Mouse (Mus musculus): ENCODE measurements at regions not wholly inside any gene's neighbourhood (a gene's known extent, or its start where the extent isn't known, plus 50 kb on each side); places are given as distances from the start of the nearest gene placed in this dataset.

DNA sequence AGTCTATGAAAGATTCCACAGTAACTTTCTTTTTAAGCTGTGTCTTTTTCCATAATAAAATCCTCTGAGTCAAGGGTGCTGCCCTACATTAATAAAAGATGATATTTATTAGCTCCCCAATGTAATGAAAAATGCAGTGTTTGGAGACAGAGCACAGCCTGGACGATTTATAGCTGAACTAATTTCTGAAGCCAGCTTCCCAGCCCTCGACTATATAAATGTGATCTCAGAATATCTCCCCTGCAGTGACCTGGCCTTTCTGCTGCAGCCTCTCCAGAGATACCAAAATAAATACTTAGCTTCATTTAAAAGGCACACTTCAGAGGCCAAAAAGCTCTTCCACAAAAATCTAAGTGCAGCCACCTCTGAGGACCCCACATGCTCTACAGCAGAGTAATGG is 534.7 kb downstream of the Zfp619 start:
- DNase-seq (ENCODE audit: low spot score in 2 of 2) = no peak

- no peak for DNase-seq (ENCODE audit: low spot score in 2 of 2)
These were observed 541.3 kb downstream of the Zfp619 start for GRCm38 (mm10) chr7:40058836-40059235.

GRCm38 (mm10) chr7:40064631-40065030 is 547.1 kb downstream of the Zfp619 start:
- no peak for DNase-seq (ENCODE audit: low spot score in 2 of 2)

GRCm38 (mm10) chr7:40065526-40065925 is 548.0 kb downstream of the Zfp619 start:
- no peak for DNase-seq (ENCODE audit: low spot score in 2 of 2)

DNA sequence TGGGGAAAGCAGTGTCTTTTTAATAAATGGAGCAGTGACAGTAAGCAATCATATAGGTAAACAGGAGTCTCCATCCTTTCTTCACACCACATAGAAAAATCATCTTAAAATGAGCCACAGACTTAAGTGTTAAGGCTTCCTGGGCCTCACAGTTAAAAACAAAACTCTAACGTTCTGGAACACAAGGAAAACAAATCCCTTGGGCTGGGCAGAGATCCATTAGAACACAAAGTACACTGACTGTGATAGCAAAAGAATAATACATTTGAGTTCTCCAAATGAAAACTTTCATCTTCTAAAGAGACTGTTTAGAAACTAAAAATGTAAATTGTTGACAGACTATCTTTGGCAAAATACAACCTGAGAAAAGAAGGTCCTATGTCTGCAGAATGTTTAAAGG is 549.8 kb downstream of the Zfp619 start:
- DNase-seq (ENCODE audit: low spot score in 2 of 2) = no peak

- no peak for DNase-seq (ENCODE audit: low spot score in 2 of 2)
These were observed 553.7 kb downstream of the Zfp619 start for GRCm38 (mm10) chr7:40071313-40071712.

- DNase-seq (ENCODE audit: low spot score in 2 of 2) = no peak
These were observed 554.9 kb downstream of the Zfp619 start for GRCm38 (mm10) chr7:40072478-40072877.

DNA sequence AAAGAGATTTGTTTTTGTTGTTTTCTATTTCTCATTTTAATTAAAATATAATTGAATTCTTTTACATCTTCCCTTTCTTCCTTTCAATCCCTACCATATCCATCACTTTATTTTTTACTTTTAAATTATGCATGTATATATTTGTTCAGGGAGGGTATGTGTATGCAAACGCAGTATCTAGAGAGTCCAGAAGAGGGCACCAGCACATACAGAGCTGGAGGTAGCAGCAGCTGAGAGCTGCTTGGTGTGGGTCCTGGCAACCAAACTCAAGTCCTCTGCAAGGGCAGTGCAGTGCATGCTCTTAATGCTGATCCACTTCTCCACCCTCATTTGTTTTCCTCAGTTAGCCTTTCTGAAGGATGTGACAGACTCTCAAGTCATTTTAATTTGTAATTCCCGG is 568.7 kb downstream of the Zfp619 start:
- DNase-seq (ENCODE audit: low spot score in 2 of 2) = no peak

DNA sequence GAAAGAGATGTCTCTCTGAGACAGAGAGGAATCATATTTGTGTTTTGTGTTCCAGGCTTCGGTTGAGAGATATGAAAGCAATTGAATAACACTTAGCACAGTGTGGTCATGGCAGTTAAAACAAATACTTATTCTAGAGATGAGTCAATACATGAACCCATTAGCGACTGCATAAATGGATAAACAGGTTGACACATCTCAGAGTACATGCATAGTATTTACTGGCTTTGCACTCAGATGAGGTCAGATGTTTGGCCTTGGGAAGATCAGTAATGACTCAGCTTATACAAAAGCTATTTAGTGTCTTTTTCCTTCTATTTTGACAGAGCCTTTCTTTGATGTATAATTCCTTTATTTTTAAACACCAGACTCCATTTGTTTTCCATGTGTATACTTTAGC is 579.5 kb downstream of the Zfp619 start:
- DNase-seq (ENCODE audit: low spot score in 2 of 2) = no peak

GRCm38 (mm10) chr7:40103057-40103945 is 585.7 kb downstream of the Zfp619 start:
- no peak for DNase-seq (ENCODE audit: low spot score in 2 of 2)

DNA sequence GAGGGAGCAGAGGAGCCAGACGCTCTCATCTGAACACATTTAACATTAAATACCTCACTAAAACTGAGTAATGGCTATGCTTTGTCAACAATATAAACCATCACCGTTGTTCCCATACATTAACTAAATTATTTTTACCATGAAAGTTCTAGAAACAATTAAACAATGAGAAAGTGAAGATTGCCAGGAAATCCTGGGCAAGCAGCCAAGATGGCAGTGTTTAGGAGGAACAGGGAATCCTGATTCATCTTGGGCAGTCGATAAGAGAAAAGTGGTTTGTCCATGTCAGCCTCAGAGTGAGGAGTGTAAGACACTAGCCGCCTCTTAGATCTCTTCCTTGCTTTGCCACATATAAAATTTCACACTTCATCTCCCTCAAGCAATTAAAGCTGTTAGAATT is 625.3 kb downstream of the Zfp619 start:
- no peak for DNase-seq (ENCODE audit: low spot score in 2 of 2)

DNA sequence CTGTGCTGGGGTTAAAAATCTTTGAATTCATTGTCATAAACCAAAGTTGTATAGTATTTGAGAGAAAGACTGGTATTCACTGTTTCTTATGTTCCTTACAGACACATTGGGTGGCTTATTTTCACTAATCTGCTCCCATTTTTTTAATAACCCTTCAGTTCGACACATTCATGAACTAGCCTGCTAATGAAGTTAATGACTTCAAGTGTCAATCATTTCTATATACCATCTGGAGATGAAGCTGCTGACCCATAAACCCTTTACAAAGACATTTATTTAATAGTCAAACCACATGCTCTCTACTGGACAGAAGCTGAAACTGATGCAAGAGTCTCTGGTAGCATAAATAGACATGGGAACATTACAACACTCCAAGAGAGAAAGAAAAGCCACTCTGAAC is 626.9 kb downstream of the Zfp619 start:
- DNase-seq (ENCODE audit: low spot score in 2 of 2) = no peak

DNA sequence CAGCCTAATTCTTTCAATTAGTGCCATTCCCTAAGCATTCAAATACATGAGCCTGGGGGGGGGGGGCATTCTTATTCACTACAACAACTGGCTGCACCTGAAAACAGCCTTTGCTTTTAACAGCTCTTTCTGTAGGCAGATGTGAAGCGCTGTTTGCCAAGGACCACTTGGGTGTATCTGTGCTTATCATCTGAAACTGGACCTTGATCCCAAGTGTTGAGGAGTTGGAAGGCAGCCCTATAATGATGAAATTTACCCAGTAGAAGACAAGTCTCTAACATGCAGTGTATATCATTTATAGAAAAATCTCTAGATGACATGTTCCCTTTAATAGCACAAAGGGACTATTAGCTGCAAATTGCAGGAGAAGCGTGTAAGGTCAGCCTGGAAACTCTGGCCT is 660.0 kb downstream of the Zfp619 start:
- DNase-seq (ENCODE audit: low spot score in 2 of 2) = no peak

- DNase-seq (ENCODE audit: low spot score in 2 of 2) = no peak
These were observed 677.8 kb downstream of the Zfp619 start for GRCm38 (mm10) chr7:40195366-40195765.

GRCm38 (mm10) chr7:40202615-40203014 is 685.0 kb downstream of the Zfp619 start:
- no peak for DNase-seq (ENCODE audit: low spot score in 2 of 2)

DNA sequence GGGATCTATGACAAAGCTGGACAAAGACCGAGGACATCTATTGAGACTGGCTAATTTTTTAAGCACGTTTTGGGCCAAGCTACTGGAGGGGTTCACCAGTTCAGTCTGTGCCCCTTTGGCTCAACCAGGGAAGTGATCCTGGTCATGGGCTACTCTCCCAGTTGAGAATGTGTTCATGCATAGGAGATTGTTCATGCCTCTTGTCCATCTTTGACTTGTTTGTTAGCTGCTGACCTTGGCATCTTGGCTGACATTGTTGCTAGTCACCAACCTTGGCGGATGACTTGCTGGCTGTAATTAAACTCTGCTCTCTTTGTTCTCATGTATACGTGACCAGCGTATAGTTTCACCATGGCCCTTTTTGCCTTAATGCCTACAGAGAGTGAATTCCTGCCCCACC is 686.2 kb upstream of the Vstm2b start:
- no peak for DNase-seq (ENCODE audit: low spot score in 2 of 2)

DNA sequence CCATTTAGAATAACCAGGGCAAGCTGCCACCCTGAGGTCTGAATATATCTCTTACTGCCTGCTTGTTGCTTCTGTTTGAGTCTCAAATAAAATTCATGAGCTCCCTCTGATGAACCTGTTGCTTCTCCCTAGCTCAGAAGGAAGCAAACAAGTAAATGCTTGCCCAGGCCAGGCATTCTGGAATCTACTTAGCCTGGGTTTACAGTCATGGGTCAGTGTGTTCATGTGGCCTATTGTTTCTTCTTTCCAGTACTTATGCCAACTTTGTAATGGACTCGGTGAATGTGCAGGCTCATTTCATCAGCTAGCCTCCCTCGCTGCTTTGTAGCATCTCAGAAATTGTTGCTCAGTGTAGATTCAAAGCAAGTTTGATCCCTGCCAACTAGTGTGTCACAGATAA is 685.6 kb upstream of the Vstm2b start:
- DNase-seq (ENCODE audit: low spot score in 2 of 2) = no peak

DNA sequence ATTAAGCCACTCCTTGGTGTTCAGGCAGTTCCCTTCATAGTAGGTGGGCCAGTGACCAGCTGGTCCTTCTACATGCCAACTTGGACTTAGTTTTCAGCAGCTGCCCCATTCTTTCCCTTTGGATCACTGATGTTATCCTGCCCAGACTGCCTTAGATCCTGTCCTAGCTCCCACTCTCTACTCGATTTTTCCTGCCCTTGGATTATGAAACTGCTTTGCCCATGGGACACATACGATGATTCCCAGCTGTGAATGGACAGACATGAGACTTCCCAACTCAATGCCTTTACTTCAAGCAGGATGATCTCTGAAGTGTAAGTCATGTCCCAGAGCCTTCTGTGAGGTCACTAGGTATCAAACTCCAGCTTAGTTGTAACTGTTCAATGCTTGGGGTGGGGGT is 684.5 kb upstream of the Vstm2b start:
- DNase-seq (ENCODE audit: low spot score in 2 of 2) = no peak

GRCm38 (mm10) chr7:40214395-40214794 is 683.7 kb upstream of the Vstm2b start:
- DNase-seq (ENCODE audit: low spot score in 2 of 2) = no peak

- DNase-seq (ENCODE audit: low spot score in 2 of 2) = no peak
These were observed 682.9 kb upstream of the Vstm2b start for GRCm38 (mm10) chr7:40215271-40215670.

- no peak for DNase-seq (ENCODE audit: low spot score in 2 of 2)
These were observed 677.6 kb upstream of the Vstm2b start for GRCm38 (mm10) chr7:40220549-40220948.

- no peak for DNase-seq (ENCODE audit: low spot score in 2 of 2)
These were observed 652.9 kb upstream of the Vstm2b start for GRCm38 (mm10) chr7:40245188-40245587.

DNA sequence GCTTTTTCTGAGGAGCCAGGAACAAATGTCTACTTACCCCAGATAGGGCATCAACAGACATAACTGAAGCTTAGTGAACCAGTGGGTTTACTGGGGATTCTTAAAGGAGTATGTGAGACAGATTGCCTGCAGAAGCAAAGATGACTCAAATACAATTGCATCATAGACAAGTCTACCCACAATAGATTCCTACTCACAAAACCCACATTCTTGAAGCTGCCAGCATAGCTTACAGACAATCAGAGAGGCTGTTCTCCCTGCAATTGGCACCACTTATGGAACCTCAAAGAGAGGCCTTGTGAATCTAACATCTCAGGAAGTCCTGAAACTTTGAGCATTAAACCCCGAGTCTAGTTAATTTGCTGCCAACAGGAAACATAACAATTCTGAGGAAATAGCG is 649.6 kb upstream of the Vstm2b start:
- DNase-seq (ENCODE audit: low spot score in 2 of 2) = no peak
